12 mouse cellular contexts compared by ENCODE assay signal in the genomic region with DNA sequence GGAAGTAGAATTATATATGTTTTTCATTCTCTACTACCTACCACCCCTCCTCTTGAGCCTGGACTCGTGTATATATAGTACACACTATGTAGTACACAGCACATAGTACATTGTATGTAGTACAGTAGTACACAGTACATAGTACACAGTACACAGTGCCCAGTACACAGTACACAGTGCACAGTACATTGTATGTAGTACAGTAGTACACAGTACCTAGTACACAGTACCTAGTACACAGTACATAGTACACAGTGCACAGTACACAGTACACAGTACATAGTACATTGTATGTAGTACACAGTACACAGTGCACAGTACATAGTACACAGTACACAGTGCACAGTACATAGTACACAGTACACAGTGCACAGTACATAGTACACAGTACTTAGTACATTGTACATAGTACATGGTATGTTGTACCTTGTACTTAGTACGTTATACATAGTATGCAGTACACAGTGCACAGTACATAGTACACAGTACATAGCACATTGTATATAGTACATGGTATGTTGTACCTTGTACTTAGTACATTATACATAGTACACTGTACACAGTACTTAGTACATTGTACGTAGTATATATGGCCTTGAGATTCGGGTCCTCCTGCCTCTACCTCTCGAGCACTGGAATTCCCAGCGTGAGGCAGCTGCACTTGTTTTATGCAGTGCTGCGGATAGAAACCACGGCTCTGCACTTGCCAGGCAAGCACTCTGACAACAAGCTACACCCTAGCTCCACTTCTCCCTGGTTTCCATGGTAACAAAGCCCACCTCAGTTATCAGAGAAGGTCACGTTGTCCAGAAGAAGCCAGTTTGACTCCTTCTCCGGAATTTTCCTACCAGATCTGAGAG. TPM values are rescaled to one million over a fixed set of nuclear protein-coding genes. Genes with fewer than 3 reads are reported as not detected.
DNase-seq lines count a peak whose midpoint lies in the region; ATAC-seq lines count a peak whose summit lies in the region.
"Had no signal": no experiment of that assay in that cellular context is flagged by ENCODE, and none has a peak within 500 bp of the region (broad histone marks: within the 10 kb centered on the region; RNA-seq: fewer than 3 reads in every experiment).

No protein-coding gene starts in this region.

- 0 out of 2 replicates have a peak, but pooled peaks have one; percentile 39 for ATAC-seq in limb, embryonic 11.5 days (ENCODE audit: insufficient number of reproducible peaks, low FRiP score, low TSS enrichment, low read depth)
- peak; percentile 87 for ATAC-seq in midbrain, embryonic 15.5 days (replicated peaks)
- ATAC-seq: liver, postnatal 0 days had no signal

- DNase-seq in limb, embryonic 11.5 days (ENCODE audit: low spot score), result no peak
- DNase-seq in limb, embryonic 10.5 days (ENCODE audit: low spot score), result no peak
- DNase-seq in brain, adult 2 months (ENCODE audit: low read depth, low spot score), result peak; percentile 53
- peak; percentile 28 for DNase-seq in forelimb bud, embryonic 11.5 days (ENCODE audit: low read depth, low spot score)
- no peak for DNase-seq in left cerebral cortex, adult 18-20 months (ENCODE audit: low spot score in 2 of 2)
- DNase-seq in layer of hippocampus, adult 18-20 months (ENCODE audit: low spot score in 2 of 2), result no peak
- no peak for DNase-seq in adrenal gland, adult 2 months
- DNase-seq: cerebellum, adult 9-10 months; heart, postnatal 10 days; left cerebral cortex, postnatal 4 days; liver, postnatal 0 days had no signal

- no peak overlapping the region for H3K9ac ChIP-seq in limb, embryonic 11.5 days (ENCODE audit: low read length)
- H3K9ac ChIP-seq in midbrain, embryonic 15.5 days, result no peak overlapping the region
- H3K9ac ChIP-seq: liver, postnatal 0 days had no signal

- peaks cover 8% of the 10 kb centered on the region; the same call in 1 of the 2 replicates for H3K4me1 ChIP-seq in limb, embryonic 11.5 days (ENCODE audit: control insufficient read depth, insufficient read depth, low read length)
- H3K4me1 ChIP-seq in limb, embryonic 10.5 days, result peaks cover 48% of the 10 kb centered on the region
- H3K4me1 ChIP-seq in midbrain, embryonic 15.5 days, result peaks cover 29% of the 10 kb centered on the region

- H3K4me2 ChIP-seq in limb, embryonic 11.5 days (ENCODE audit: low read depth, severe bottlenecking), result no peak overlapping the region
- peak overlapping the region; percentile 28; the same call in 1 of the 2 replicates for H3K4me2 ChIP-seq in midbrain, embryonic 15.5 days

- no peak overlapping the region for H3K4me3 ChIP-seq in limb, embryonic 11.5 days (ENCODE audit: low read depth, low read length)
- H3K4me3 ChIP-seq in limb, embryonic 10.5 days, result no peak overlapping the region
- no peak overlapping the region for H3K4me3 ChIP-seq in midbrain, embryonic 15.5 days

- H3K27ac ChIP-seq in limb, embryonic 11.5 days (replicated peaks; ENCODE audit: low read depth, low read length), result no peak overlapping the region
- no peak overlapping the region for H3K27ac ChIP-seq in limb, embryonic 10.5 days
- peak overlapping the region; percentile 69 for H3K27ac ChIP-seq in midbrain, embryonic 15.5 days

- 70% methylated on average over 10 of the region's 10 CpGs for WGBS in limb, embryonic 11.5 days
- 77% methylated on average over 10 of the region's 10 CpGs for WGBS in limb, embryonic 10.5 days
- WGBS in midbrain, embryonic 15.5 days, result 40% methylated on average over 10 of the region's 10 CpGs

- H3K27me3 ChIP-seq in limb, embryonic 11.5 days (ENCODE audit: control insufficient read depth, insufficient read depth, low read length), result no peaks in the 10 kb centered on the region
- no peaks in the 10 kb centered on the region for H3K27me3 ChIP-seq in limb, embryonic 10.5 days (ENCODE audit: low read depth, poor library complexity, severe bottlenecking)
- H3K27me3 ChIP-seq in midbrain, embryonic 15.5 days (replicated peaks), result no peaks in the 10 kb centered on the region

- no peaks in the 10 kb centered on the region for H3K9me3 ChIP-seq in limb, embryonic 11.5 days (ENCODE audit: control insufficient read depth, low read length)
- no peaks in the 10 kb centered on the region for H3K9me3 ChIP-seq in limb, embryonic 10.5 days (replicated peaks)
- no peaks in the 10 kb centered on the region for H3K9me3 ChIP-seq in midbrain, embryonic 15.5 days

- H3K36me3 ChIP-seq in limb, embryonic 11.5 days (ENCODE audit: control insufficient read depth, insufficient read depth, low read length), result no peaks in the 10 kb centered on the region
- no peaks in the 10 kb centered on the region for H3K36me3 ChIP-seq in limb, embryonic 10.5 days
- no peaks in the 10 kb centered on the region for H3K36me3 ChIP-seq in midbrain, embryonic 15.5 days (replicated peaks)

RNA-seq across cellular contexts. Expression of a gene that starts 34.9 kb away (rescaled TPM):
- 4.0 and 4.4 TPM in 2 replicates for polyA plus RNA-seq in limb, embryonic 11.5 days (2014; fragmentation: Nextera tagmentation; extraction: Ambion mirVana)
- polyA plus RNA-seq in limb, embryonic 10.5 days (2016; fragmentation: Nextera tagmentation; extraction: Ambion mirVana), result 2.5 and 2.9 TPM in 2 replicates
- 17.2 and 18.3 TPM in 2 replicates for polyA plus RNA-seq in midbrain, embryonic 15.5 days (2015; fragmentation: Nextera tagmentation; extraction: Ambion mirVana)
- 1 to 10 TPM; 5.6 TPM for total RNA-seq in left cerebral cortex, adult 18-20 months (2021)
- total RNA-seq in layer of hippocampus, adult 18-20 months (2021), result 10 to 100 TPM; 21.2 to 22.8 TPM
- total RNA-seq in adrenal gland, adult 2 months (2021), result 10 to 100 TPM in 1 of 2 experiments, 1 to 10 TPM in 1; 7.1 to 11.1 TPM
- 0.60 and 0.88 TPM in 2 replicates for polyA plus RNA-seq in adrenal gland, adult 2 months (2012; rRNA removed)

RNA-seq across cellular contexts. Expression of a gene that starts 35.0 kb away (rescaled TPM):
- polyA plus RNA-seq in limb, embryonic 11.5 days (2014; fragmentation: Nextera tagmentation; extraction: Ambion mirVana), result 4.2 and 7.3 TPM in 2 replicates
- 3.6 and 3.7 TPM in 2 replicates for polyA plus RNA-seq in limb, embryonic 10.5 days (2016; fragmentation: Nextera tagmentation; extraction: Ambion mirVana)
- polyA plus RNA-seq in midbrain, embryonic 15.5 days (2015; fragmentation: Nextera tagmentation; extraction: Ambion mirVana), result 5.7 and 6.2 TPM in 2 replicates
- total RNA-seq in left cerebral cortex, adult 18-20 months (2021), result 1 to 10 TPM; 5.6 to 7.3 TPM
- 1 to 10 TPM; 6.0 to 6.9 TPM for total RNA-seq in layer of hippocampus, adult 18-20 months (2021)
- total RNA-seq in adrenal gland, adult 2 months (2021), result 10 to 100 TPM; 17.9 to 25.7 TPM
- polyA plus RNA-seq in adrenal gland, adult 2 months (2012; rRNA removed), result 27.5 and 30.1 TPM in 2 replicates

Comparison
In these comparisons a context has a peak if more than half of its experiments do, and no peak if none do; other contexts are left out.
1. DNase-seq: peak in brain, adult 2 months (single experiment) and forelimb bud, embryonic 11.5 days (single experiment); none in limb, embryonic 11.5 days (single experiment), limb, embryonic 10.5 days (single experiment), left cerebral cortex, adult 18-20 months (0 of 2), layer of hippocampus, adult 18-20 months (0 of 2) and adrenal gland, adult 2 months (single experiment).